Mouse (Mus musculus): ENCODE results near the gene Stat4. TPM values are rescaled to one million over a fixed set of nuclear protein-coding genes. Genes with fewer than 3 reads are reported as not detected.

Gene Stat4
- polyA plus RNA-seq, 1 experiment, result 0.34 TPM

DNA sequence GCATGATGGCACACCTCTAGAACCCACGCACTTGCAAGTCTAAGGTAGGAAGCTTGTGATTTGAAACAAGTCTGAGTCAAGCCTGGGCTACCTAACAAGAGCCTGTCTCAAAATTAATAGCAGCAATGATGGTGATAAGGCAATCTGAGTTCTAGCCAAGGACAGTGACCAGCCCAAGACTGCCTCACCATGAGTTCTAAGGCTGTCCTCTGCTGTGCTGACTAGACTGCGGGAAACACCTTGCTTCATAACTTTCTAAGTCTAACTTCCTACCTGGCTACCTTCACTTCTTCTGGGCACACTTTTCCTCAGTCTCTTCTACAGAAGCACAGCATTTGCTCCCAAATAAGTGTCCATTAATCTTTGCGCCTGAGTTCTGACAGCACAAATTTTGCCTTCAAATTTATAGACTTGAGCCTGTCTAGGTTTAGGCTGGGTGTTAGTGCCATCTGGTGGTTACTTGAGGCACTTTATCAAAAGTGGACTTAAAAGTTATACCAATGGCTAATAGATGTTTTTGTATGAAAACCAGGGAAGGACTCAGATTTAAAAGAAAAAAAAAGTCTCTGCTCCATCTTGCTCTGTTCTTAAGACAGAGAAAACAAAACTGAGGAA, 111.8 kb downstream of the Stat4 start:
- 79% methylated on average over 3 of the region's 3 CpGs for WGBS
- TF ChIP-seq CTCF (IDR thresholded peaks at IDR 0.05; ENCODE audit: extremely low read depth, insufficient read length, insufficient replicate concordance, low read depth, low read length) (no peak), POLR2A (IDR thresholded peaks at IDR 0.05; ENCODE audit: low read depth, low read length) (no peak)
- no peaks in the 10 kb centered on the region for H3K27me3 ChIP-seq (ENCODE audit: control insufficient read depth, insufficient read depth, low read length)
- no peaks in the 10 kb centered on the region for H3K4me1 ChIP-seq (ENCODE audit: control insufficient read depth, insufficient read depth, insufficient read length, low read length)
- H3K27ac ChIP-seq (ENCODE audit: insufficient read depth, low read depth, low read length), result no peak overlapping the region
- no peak overlapping the region for H3K4me3 ChIP-seq (ENCODE audit: low read depth, low read length)
- no peaks in the 10 kb centered on the region for H3K36me3 ChIP-seq (ENCODE audit: control insufficient read depth, insufficient read depth, low read length)

DNA sequence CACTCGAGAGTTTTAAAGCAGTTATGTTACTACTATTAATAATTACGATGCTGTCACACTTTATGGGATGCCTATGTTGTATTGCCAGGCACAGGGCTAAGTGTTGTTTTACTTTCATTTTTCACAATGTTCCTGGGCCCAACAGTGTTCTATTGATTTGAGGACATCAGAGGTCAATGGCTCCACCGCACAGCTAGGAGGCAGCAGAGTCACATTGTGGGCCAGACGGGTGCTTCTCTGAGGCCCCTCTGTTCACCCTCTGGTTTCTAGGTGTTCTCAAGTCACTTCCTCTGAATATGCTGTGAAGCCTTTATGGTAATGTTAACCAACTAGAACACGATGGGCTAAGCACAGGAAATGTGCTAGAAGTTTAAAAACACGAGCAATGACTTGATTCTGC, 113.5 kb downstream of the Stat4 start:
- H3K36me3 ChIP-seq (ENCODE audit: control insufficient read depth, insufficient read depth, low read length), result no peaks in the 10 kb centered on the region
- no peak for TF ChIP-seq POLR2A (IDR thresholded peaks at IDR 0.05; ENCODE audit: low read depth, low read length)
- peak; percentile 59; the same call in 1 of the 2 replicates for TF ChIP-seq CTCF (IDR thresholded peaks at IDR 0.05; ENCODE audit: extremely low read depth, insufficient read length, insufficient replicate concordance, low read depth, low read length)
- 0 out of 2 replicates have a peak overlapping the region, but pooled peaks have one; percentile 15 for H3K4me3 ChIP-seq (ENCODE audit: low read depth, low read length)
- no peaks in the 10 kb centered on the region for H3K27me3 ChIP-seq (ENCODE audit: control insufficient read depth, insufficient read depth, low read length)
- 37% methylated on average over 6 of the region's 6 CpGs for WGBS
- H3K4me1 ChIP-seq (ENCODE audit: control insufficient read depth, insufficient read depth, insufficient read length, low read length), result no peaks in the 10 kb centered on the region
- H3K27ac ChIP-seq (ENCODE audit: insufficient read depth, low read depth, low read length), result no peak overlapping the region

DNA sequence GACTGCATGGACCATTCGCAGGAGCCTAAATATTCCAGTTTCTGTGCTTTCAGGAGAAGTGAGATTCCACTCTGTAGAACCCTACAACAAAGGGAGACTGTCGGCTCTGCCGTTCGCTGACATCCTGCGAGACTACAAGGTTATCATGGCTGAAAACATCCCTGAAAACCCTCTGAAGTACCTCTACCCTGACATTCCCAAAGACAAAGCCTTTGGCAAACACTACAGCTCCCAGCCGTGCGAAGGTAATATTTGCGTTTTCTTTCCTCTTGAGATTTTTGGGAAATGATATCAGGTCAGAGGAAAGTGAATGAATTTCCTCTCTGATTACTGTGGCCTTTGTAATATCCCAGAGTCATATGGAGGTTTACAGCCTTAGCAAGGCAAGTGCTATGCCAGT, 115.8 kb downstream of the Stat4 start:
- no peak overlapping the region for H3K27ac ChIP-seq (ENCODE audit: insufficient read depth, low read depth, low read length)
- no peaks in the 10 kb centered on the region for H3K27me3 ChIP-seq (ENCODE audit: control insufficient read depth, insufficient read depth, low read length)
- H3K4me3 ChIP-seq (ENCODE audit: low read depth, low read length), result no peak overlapping the region
- 74% methylated on average over 8 of the region's 8 CpGs for WGBS
- H3K4me1 ChIP-seq (ENCODE audit: control insufficient read depth, insufficient read depth, insufficient read length, low read length), result no peaks in the 10 kb centered on the region
- H3K36me3 ChIP-seq (ENCODE audit: control insufficient read depth, insufficient read depth, low read length), result no peaks in the 10 kb centered on the region
- no peak for TF ChIP-seq CTCF (IDR thresholded peaks at IDR 0.05; ENCODE audit: extremely low read depth, insufficient read length, insufficient replicate concordance, low read depth, low read length)
- no peak for TF ChIP-seq POLR2A (IDR thresholded peaks at IDR 0.05; ENCODE audit: low read depth, low read length)

DNA sequence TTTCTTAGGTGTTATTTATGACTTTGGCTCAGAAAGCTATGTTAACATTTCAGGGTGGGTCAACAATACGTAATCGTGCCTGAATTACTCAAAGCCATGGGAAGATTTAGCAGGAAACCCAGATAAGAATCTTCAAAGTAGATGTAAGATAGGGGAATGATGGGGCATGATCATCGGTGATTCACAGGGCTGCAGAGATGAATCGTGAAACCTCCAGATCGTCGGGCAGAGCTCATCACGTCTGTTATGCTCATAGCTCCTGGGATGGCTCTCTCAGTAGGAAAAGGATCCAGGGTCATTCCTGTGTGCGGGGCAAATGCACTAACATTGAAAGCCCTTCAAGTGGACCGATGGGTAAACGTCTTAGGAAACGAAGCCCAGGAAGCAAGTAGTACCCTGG, 120.3 kb downstream of the Stat4 start:
- TF ChIP-seq POLR2A (IDR thresholded peaks at IDR 0.05; ENCODE audit: low read depth, low read length), result no peak
- TF ChIP-seq CTCF (IDR thresholded peaks at IDR 0.05; ENCODE audit: extremely low read depth, insufficient read length, insufficient replicate concordance, low read depth, low read length), result no peak
- Histone ChIP-seq H3K27me3 (ENCODE audit: control insufficient read depth, insufficient read depth, low read length) (no peaks in the 10 kb centered on the region), H3K27ac (ENCODE audit: insufficient read depth, low read depth, low read length) (no peak overlapping the region), H3K4me1 (ENCODE audit: control insufficient read depth, insufficient read depth, insufficient read length, low read length) (no peaks in the 10 kb centered on the region), H3K36me3 (ENCODE audit: control insufficient read depth, insufficient read depth, low read length) (no peaks in the 10 kb centered on the region), H3K4me3 (ENCODE audit: low read depth, low read length) (no peak overlapping the region)
- 57% methylated on average over 11 of the region's 11 CpGs for WGBS

DNA sequence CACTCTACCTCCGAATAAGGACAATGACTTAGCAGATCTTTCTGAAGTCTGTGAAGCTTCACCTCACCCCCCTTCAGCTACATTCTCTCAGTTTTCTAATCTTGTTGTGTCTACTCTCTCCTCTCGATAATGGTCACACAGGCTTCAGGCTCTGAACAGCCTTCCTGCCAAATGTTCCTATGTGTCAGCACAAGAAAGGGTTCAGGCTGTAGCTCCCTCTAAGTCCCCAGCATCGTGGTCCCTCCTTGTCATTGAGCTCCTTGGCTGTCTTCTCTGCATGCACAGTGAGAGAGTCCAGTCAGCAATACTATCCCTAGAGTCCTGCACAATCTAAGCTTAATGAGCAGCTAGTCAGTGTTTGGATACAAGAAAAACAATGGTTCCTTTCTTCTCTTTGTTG, 124.3 kb downstream of the Stat4 start:
- Histone ChIP-seq H3K4me1 (ENCODE audit: control insufficient read depth, insufficient read depth, insufficient read length, low read length) (peaks cover 3% of the 10 kb centered on the region; the same call in 1 of the 2 replicates), H3K36me3 (ENCODE audit: control insufficient read depth, insufficient read depth, low read length) (no peaks in the 10 kb centered on the region), H3K27me3 (ENCODE audit: control insufficient read depth, insufficient read depth, low read length) (no peaks in the 10 kb centered on the region), H3K27ac (ENCODE audit: insufficient read depth, low read depth, low read length) (no peak overlapping the region), H3K4me3 (ENCODE audit: low read depth, low read length) (no peak overlapping the region)
- 66% methylated on average over 3 of the region's 3 CpGs for WGBS
- no peak for TF ChIP-seq CTCF (IDR thresholded peaks at IDR 0.05; ENCODE audit: extremely low read depth, insufficient read length, insufficient replicate concordance, low read depth, low read length)

DNA sequence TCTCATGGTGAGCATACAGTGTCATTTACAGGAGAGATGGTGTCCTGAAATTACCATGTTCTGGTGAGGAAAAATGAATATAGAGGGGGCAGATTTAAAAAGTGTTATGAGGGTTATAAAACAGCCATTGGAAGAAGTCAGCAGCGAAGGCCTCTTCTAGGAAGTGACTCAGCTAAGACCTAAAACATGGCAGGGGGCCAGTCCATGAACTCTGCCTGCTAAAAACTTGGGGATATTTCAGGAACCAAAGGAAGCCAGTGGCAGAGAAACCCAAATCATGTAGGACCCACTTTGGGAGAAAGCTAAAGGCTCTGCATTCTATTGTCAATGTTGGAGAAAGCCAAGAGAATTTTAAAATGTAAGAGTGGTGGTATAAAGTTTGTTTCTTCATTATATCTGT, 125.4 kb downstream of the Stat4 start:
- 63% methylated on average over 1 of the region's 1 CpGs for WGBS
- H3K4me1 ChIP-seq (ENCODE audit: control insufficient read depth, insufficient read depth, insufficient read length, low read length), result peaks cover 5% of the 10 kb centered on the region; the same call in 1 of the 2 replicates
- no peaks in the 10 kb centered on the region for H3K36me3 ChIP-seq (ENCODE audit: control insufficient read depth, insufficient read depth, low read length)
- no peak for TF ChIP-seq CTCF (IDR thresholded peaks at IDR 0.05; ENCODE audit: extremely low read depth, insufficient read length, insufficient replicate concordance, low read depth, low read length)
- TF ChIP-seq POLR2A (IDR thresholded peaks at IDR 0.05; ENCODE audit: low read depth, low read length), result no peak
- H3K27me3 ChIP-seq (ENCODE audit: control insufficient read depth, insufficient read depth, low read length), result no peaks in the 10 kb centered on the region
- H3K4me3 ChIP-seq (ENCODE audit: low read depth, low read length), result no peak overlapping the region
- no peak overlapping the region for H3K27ac ChIP-seq (ENCODE audit: insufficient read depth, low read depth, low read length)

DNA sequence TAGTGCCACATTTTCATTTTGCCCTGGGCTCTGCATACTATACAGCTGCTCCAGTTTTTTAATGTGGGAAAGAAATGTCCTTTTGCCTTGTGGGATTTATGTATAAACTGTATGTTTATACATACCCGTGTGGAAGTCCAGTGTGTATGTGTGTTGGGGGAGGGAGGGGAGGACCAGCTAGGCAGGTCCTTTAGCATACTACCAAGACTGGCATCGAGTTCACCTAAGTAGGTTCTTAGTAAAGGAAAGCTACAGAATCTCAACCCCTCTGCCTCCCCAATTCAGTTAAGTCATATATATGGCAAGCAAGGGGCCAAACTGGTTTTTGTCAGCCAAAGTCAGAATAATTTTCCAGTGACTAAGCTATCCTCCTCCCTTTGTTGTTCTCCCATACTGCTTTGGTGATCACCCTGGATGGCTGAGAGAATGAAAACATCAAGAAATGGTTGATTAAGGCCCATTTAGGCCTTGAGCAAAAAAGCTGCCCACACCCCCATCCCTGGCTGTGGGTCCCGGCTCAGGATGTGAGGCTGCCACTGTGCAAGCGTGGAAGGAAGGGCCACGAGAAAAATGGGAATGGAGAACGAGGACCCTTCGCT, 126.2 kb downstream of the Stat4 start:
- Histone ChIP-seq H3K27me3 (ENCODE audit: control insufficient read depth, insufficient read depth, low read length) (no peaks in the 10 kb centered on the region), H3K4me3 (ENCODE audit: low read depth, low read length) (peak overlapping the region; percentile 58), H3K4me1 (ENCODE audit: control insufficient read depth, insufficient read depth, insufficient read length, low read length) (peaks cover 5% of the 10 kb centered on the region; the same call in 1 of the 2 replicates), H3K27ac (ENCODE audit: insufficient read depth, low read depth, low read length) (peak overlapping the region; percentile 45), H3K36me3 (ENCODE audit: control insufficient read depth, insufficient read depth, low read length) (no peaks in the 10 kb centered on the region)
- WGBS, result 19% methylated on average over 7 of the region's 7 CpGs
- no peak for TF ChIP-seq CTCF (IDR thresholded peaks at IDR 0.05; ENCODE audit: extremely low read depth, insufficient read length, insufficient replicate concordance, low read depth, low read length)
- TF ChIP-seq POLR2A (IDR thresholded peaks at IDR 0.05; ENCODE audit: low read depth, low read length), result no peak

Data from small intestine, adult 2 months (tissue).